Mouse (Mus musculus) embryonic facial prominence, embryonic 11.5 days (tissue): ENCODE measurements around the gene Atf6b. TPM values are rescaled to one million over a fixed set of nuclear protein-coding genes. Genes with fewer than 3 reads are reported as not detected.

ENCODE experiments used
- polyA plus RNA-seq: library from polyadenylated mRNA; unstranded; fragments of >200 nt; fragmentation: Nextera tagmentation; extraction: Ambion mirVana; gene quantifications from 2 replicates; pipeline ENCODE4 v1.2.1, GENCODE M21; 2014

Gene Atf6b
- polyA plus RNA-seq, 1 experiment from 2014 or later, result 55.8 TPM

Other genes starting within 250 kb of the Atf6b start
- 0.39 and 0.72 TPM in 2 replicates for gene BC051142, start 248.3 kb upstream of the Atf6b start, polyA plus RNA-seq
- gene Btnl4, start 169.8 kb upstream of the Atf6b start, polyA plus RNA-seq, result not detected in 2 replicates
- gene Btnl6, start 129.8 kb upstream of the Atf6b start, polyA plus RNA-seq, result not detected in 2 replicates
- gene Notch4, start 82.9 kb upstream of the Atf6b start, polyA plus RNA-seq, result 4.8 and 5.9 TPM in 2 replicates
- gene Gpsm3, start 57.3 kb upstream of the Atf6b start, polyA plus RNA-seq, result 5.5 and 6.0 TPM in 2 replicates
- 17.9 and 21.2 TPM in 2 replicates for gene Pbx2, start 55.9 kb upstream of the Atf6b start, polyA plus RNA-seq
- gene Ager, start 49.3 kb upstream of the Atf6b start, polyA plus RNA-seq, result 0.64 and 1.2 TPM in 2 replicates
- gene Rnf5, start 43.5 kb upstream of the Atf6b start, polyA plus RNA-seq, result 117 and 118 TPM in 2 replicates
- gene Agpat1, start 42.9 kb upstream of the Atf6b start, polyA plus RNA-seq, result 55.3 and 59.8 TPM in 2 replicates
- gene Egfl8, start 31.2 kb upstream of the Atf6b start, polyA plus RNA-seq, result 3.1 and 4.4 TPM in 2 replicates
- 19.4 and 20.0 TPM in 2 replicates for gene Ppt2, start 18.6 kb upstream of the Atf6b start, polyA plus RNA-seq
- 0.10 and 0.11 TPM in 2 replicates for gene Prrt1, start 17.6 kb upstream of the Atf6b start, polyA plus RNA-seq
- gene Fkbpl, start 2.4 kb upstream of the Atf6b start, polyA plus RNA-seq, result 16.2 and 16.6 TPM in 2 replicates
- gene Tnxb, start 23.4 kb downstream of the Atf6b start, polyA plus RNA-seq, result not detected in 2 replicates
- gene C4b, start 96.7 kb downstream of the Atf6b start, polyA plus RNA-seq, result not detected in 2 replicates
- not detected in 2 replicates for gene Cyp21a1, start 157.4 kb downstream of the Atf6b start, polyA plus RNA-seq
- 14.4 and 18.4 TPM in 2 replicates for gene Stk19, start 189.8 kb downstream of the Atf6b start, polyA plus RNA-seq
- gene Dxo, start 189.9 kb downstream of the Atf6b start, polyA plus RNA-seq, result 65.3 and 68.1 TPM in 2 replicates
- gene Skiv2l, start 203.1 kb downstream of the Atf6b start, polyA plus RNA-seq, result 27.1 and 31.9 TPM in 2 replicates
- 128 and 130 TPM in 2 replicates for gene Nelfe, start 203.2 kb downstream of the Atf6b start, polyA plus RNA-seq
- gene Cfb, start 215.4 kb downstream of the Atf6b start, polyA plus RNA-seq, result 1.2 and 2.0 TPM in 2 replicates
- gene Zbtb12, start 232.3 kb downstream of the Atf6b start, polyA plus RNA-seq, result 1.6 and 2.0 TPM in 2 replicates
- gene Gm20547, start 234.9 kb downstream of the Atf6b start, polyA plus RNA-seq, result not detected in 2 replicates